Comparison of ENCODE assay signal across 14 mouse cellular contexts in the genomic region with DNA sequence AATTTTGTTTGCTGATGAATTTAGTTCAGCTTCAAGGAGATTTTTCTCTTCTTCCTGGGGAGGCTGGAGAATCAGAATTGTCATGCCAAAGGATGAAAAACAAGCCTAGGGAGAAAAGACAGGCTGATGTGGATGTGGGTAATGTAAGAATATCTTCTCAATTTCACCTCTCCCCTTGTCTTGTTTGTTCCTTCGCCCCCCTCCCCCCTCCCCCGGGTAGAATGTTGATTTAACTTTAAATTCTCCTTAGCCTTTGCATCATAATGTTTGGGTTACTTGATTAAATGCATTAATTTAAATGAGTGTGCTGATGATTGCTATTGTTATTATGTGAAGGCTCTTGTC.
DNase-seq lines count a peak whose midpoint lies in the region; ATAC-seq and TF ChIP-seq lines count a peak whose summit lies in the region.
"Had no signal": no experiment of that assay in that cellular context is flagged by ENCODE, and none has a peak within 500 bp of the region (broad histone marks: within the 10 kb centered on the region; RNA-seq: fewer than 3 reads in every experiment).

No protein-coding gene starts in this region.

- H3K27me3 ChIP-seq in forebrain, embryonic 15.5 days, result no peaks in the 10 kb centered on the region
- H3K27me3 ChIP-seq in forebrain, embryonic 10.5 days (ENCODE audit: poor library complexity, severe bottlenecking), result no peaks in the 10 kb centered on the region
- no peaks in the 10 kb centered on the region for H3K27me3 ChIP-seq in midbrain, embryonic 13.5 days
- H3K27me3 ChIP-seq in midbrain, embryonic 11.5 days (ENCODE audit: control insufficient read depth, insufficient read depth, low read length), result no peaks in the 10 kb centered on the region
- H3K27me3 ChIP-seq in hindbrain, postnatal 0 days (ENCODE audit: insufficient read depth, low read length), result no peaks in the 10 kb centered on the region
- H3K27me3 ChIP-seq: CH12.LX; intestine, embryonic 15.5 days; limb, embryonic 13.5 days; liver, embryonic 12.5 days had no signal

- peak overlapping the region; percentile 76 for H3K27ac ChIP-seq in forebrain, embryonic 15.5 days (replicated peaks)
- H3K27ac ChIP-seq in forebrain, embryonic 10.5 days, result no peak overlapping the region
- H3K27ac ChIP-seq in midbrain, embryonic 13.5 days, result 0 out of 2 replicates have a peak overlapping the region, but pooled peaks have one; percentile 53
- no peak overlapping the region for H3K27ac ChIP-seq in midbrain, embryonic 11.5 days (ENCODE audit: low read depth, low read length)
- H3K27ac ChIP-seq in hindbrain, postnatal 0 days, result peak overlapping the region; percentile 56
- H3K27ac ChIP-seq: intestine, embryonic 15.5 days; limb, embryonic 13.5 days; liver, embryonic 12.5 days had no signal

- H3K9me3 ChIP-seq in forebrain, embryonic 15.5 days, result no peaks in the 10 kb centered on the region
- no peaks in the 10 kb centered on the region for H3K9me3 ChIP-seq in forebrain, embryonic 10.5 days
- no peaks in the 10 kb centered on the region for H3K9me3 ChIP-seq in midbrain, embryonic 13.5 days
- H3K9me3 ChIP-seq in midbrain, embryonic 11.5 days (ENCODE audit: control insufficient read depth, low read length), result no peaks in the 10 kb centered on the region
- H3K9me3 ChIP-seq in hindbrain, postnatal 0 days (ENCODE audit: low read length), result no peaks in the 10 kb centered on the region
- H3K9me3 ChIP-seq: G1E; intestine, embryonic 15.5 days; limb, embryonic 13.5 days; liver, embryonic 12.5 days had no signal

- H3K4me3 ChIP-seq in forebrain, embryonic 15.5 days, result peak overlapping the region; percentile 9; the same call in 1 of the 2 replicates
- no peak overlapping the region for H3K4me3 ChIP-seq in forebrain, embryonic 10.5 days
- no peak overlapping the region for H3K4me3 ChIP-seq in midbrain, embryonic 13.5 days (replicated peaks)
- no peak overlapping the region for H3K4me3 ChIP-seq in midbrain, embryonic 11.5 days (ENCODE audit: low read depth, low read length)
- peak overlapping the region; percentile 19 for H3K4me3 ChIP-seq in hindbrain, postnatal 0 days (ENCODE audit: low read length)
- H3K4me3 ChIP-seq: intestine, embryonic 15.5 days; limb, embryonic 13.5 days; liver, embryonic 12.5 days had no signal

- peak overlapping the region; percentile 4; the same call in 1 of the 2 replicates for H3K9ac ChIP-seq in forebrain, embryonic 15.5 days (replicated peaks)
- H3K9ac ChIP-seq in midbrain, embryonic 13.5 days (replicated peaks), result no peak overlapping the region
- no peak overlapping the region for H3K9ac ChIP-seq in midbrain, embryonic 11.5 days (ENCODE audit: low read length)
- no peak overlapping the region; the same call in 1 of the 2 replicates for H3K9ac ChIP-seq in hindbrain, postnatal 0 days (replicated peaks; ENCODE audit: low read length)
- H3K9ac ChIP-seq: intestine, embryonic 15.5 days; limb, embryonic 13.5 days; liver, embryonic 12.5 days had no signal

- peak overlapping the region; percentile 22 for H3K4me2 ChIP-seq in forebrain, embryonic 15.5 days (replicated peaks)
- H3K4me2 ChIP-seq in midbrain, embryonic 13.5 days (replicated peaks), result no peak overlapping the region; the same call in 1 of the 2 replicates
- no peak overlapping the region for H3K4me2 ChIP-seq in midbrain, embryonic 11.5 days
- peak overlapping the region; percentile 45 for H3K4me2 ChIP-seq in hindbrain, postnatal 0 days (ENCODE audit: low read depth, low read length)
- H3K4me2 ChIP-seq: intestine, embryonic 15.5 days; limb, embryonic 13.5 days; liver, embryonic 12.5 days had no signal

- no peak for TF ChIP-seq CTCF in hindbrain, postnatal 0 days (IDR thresholded peaks at IDR 0.05; ENCODE audit: low read depth)

- ATAC-seq in forebrain, embryonic 15.5 days (replicated peaks), result peak; percentile 46
- ATAC-seq in midbrain, embryonic 13.5 days, result no peak
- no peak for ATAC-seq in midbrain, embryonic 11.5 days (ENCODE audit: low FRiP score)
- ATAC-seq in hindbrain, postnatal 0 days, result peak; percentile 60
- ATAC-seq: liver, embryonic 12.5 days had no signal

- H3K36me3 ChIP-seq in forebrain, embryonic 15.5 days, result no peaks in the 10 kb centered on the region
- H3K36me3 ChIP-seq in forebrain, embryonic 10.5 days (replicated peaks), result no peaks in the 10 kb centered on the region
- no peaks in the 10 kb centered on the region for H3K36me3 ChIP-seq in midbrain, embryonic 13.5 days
- no peaks in the 10 kb centered on the region for H3K36me3 ChIP-seq in midbrain, embryonic 11.5 days (ENCODE audit: control insufficient read depth, insufficient read depth, low read length)
- H3K36me3 ChIP-seq in hindbrain, postnatal 0 days (ENCODE audit: insufficient read depth, low read length), result no peaks in the 10 kb centered on the region
- H3K36me3 ChIP-seq: G1E; intestine, embryonic 15.5 days; limb, embryonic 13.5 days; liver, embryonic 12.5 days had no signal

- H3K4me1 ChIP-seq in forebrain, embryonic 15.5 days, result peaks cover 16% of the 10 kb centered on the region
- H3K4me1 ChIP-seq in forebrain, embryonic 10.5 days, result 0 out of 2 replicates have a peak, but pooled peaks cover 4% of the 10 kb centered on the region
- peaks cover 12% of the 10 kb centered on the region; the same call in 1 of the 2 replicates for H3K4me1 ChIP-seq in midbrain, embryonic 13.5 days (replicated peaks)
- H3K4me1 ChIP-seq in midbrain, embryonic 11.5 days (ENCODE audit: control insufficient read depth, insufficient read depth, low read length), result no peaks in the 10 kb centered on the region
- H3K4me1 ChIP-seq in hindbrain, postnatal 0 days (ENCODE audit: insufficient read depth, low read length), result peaks cover 13% of the 10 kb centered on the region; the same call in 1 of the 2 replicates
- H3K4me1 ChIP-seq: intestine, embryonic 15.5 days; liver, embryonic 12.5 days had no signal

- DNase-seq in forebrain, embryonic 10.5 days (ENCODE audit: extremely low spot score, low spot score), result no peak
- DNase-seq in midbrain, embryonic 11.5 days (ENCODE audit: low spot score, missing footprints), result no peak
- no peak for DNase-seq in hindbrain, postnatal 0 days (ENCODE audit: low spot score)
- DNase-seq in MN1 (ENCODE audit: low spot score), result no peak
- DNase-seq in urinary bladder, postnatal 4 days (ENCODE audit: low spot score in 2 of 2), result no peak
- DNase-seq: kidney, adult 8-10 months; lung, adult 18-20 months had no signal

- WGBS in forebrain, embryonic 15.5 days, result 44% methylated on average over 2 of the region's 2 CpGs
- 79% methylated on average over 2 of the region's 2 CpGs for WGBS in forebrain, embryonic 10.5 days
- 70% methylated on average over 2 of the region's 2 CpGs for WGBS in midbrain, embryonic 13.5 days
- 58% methylated on average over 2 of the region's 2 CpGs for WGBS in midbrain, embryonic 11.5 days
- WGBS in hindbrain, postnatal 0 days, result 25% methylated on average over 2 of the region's 2 CpGs

Comparison
In these comparisons a context has a peak if more than half of its experiments do, and no peak if none do; other contexts are left out.
1. H3K27ac ChIP-seq: peak in forebrain, embryonic 15.5 days (single experiment), midbrain, embryonic 13.5 days (single experiment) and hindbrain, postnatal 0 days (single experiment); none in forebrain, embryonic 10.5 days (single experiment) and midbrain, embryonic 11.5 days (single experiment).
2. H3K4me3 ChIP-seq: peak in forebrain, embryonic 15.5 days (single experiment) and hindbrain, postnatal 0 days (single experiment); none in forebrain, embryonic 10.5 days (single experiment), midbrain, embryonic 13.5 days (single experiment) and midbrain, embryonic 11.5 days (single experiment).
3. ATAC-seq: peak in forebrain, embryonic 15.5 days (single experiment) and hindbrain, postnatal 0 days (single experiment); none in midbrain, embryonic 13.5 days (single experiment) and midbrain, embryonic 11.5 days (single experiment).
4. H3K4me2 ChIP-seq: peak in forebrain, embryonic 15.5 days (single experiment) and hindbrain, postnatal 0 days (single experiment); none in midbrain, embryonic 13.5 days (single experiment) and midbrain, embryonic 11.5 days (single experiment).